Mouse (Mus musculus) heart, adult 2 months (tissue): ENCODE measurements around the gene Grcc10.

ENCODE experiments used
- CTCF ChIP-seq: fragments of 200-600 bp; IDR thresholded peaks from 2 replicates; pipeline ENCODE4 v1.8.1; 2022; ENCODE audit warnings: antibody characterized with exemption, mild to moderate bottlenecking, moderate library complexity
- EP300 ChIP-seq: fragments of 200-500 bp; IDR thresholded peaks from 2 replicates; pipeline ENCODE4 v1.6.1; 2011; ENCODE audit warnings: low read depth, low read length, control low read depth; ENCODE audit not compliant: insufficient read depth

DNA sequence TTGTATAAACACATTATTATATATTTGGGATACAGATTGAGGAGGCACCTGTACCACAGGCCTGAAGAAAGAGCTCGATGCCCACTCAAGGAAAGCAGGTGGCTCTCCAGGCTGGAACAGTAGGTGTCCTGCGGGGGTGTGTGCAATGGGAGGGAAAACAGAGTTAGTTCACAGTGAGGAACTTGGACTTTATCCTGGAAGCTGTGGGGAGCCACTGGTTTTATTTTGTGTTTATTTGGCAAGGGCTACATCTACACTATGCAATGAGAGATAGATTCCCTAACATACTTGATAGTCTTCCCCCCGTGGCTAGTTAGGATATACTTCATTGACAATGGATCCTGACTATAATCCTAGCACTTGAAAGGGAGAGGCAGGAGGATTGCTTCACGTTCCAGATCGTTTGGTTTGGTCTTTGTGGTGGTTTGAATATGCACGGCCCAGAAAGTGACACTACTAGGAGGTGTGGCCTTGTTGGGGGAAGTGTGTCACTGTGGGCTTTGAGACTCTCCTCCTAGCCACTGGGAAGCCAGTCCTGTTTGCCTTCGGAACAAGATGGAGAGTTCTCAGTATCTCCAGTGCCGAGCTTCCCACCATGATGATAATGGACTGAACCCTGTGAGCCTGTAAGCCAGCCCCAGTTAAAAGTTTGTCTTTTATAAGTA lies 45.7 kb upstream of the Grcc10 start:
- no peak for TF ChIP-seq CTCF
- TF ChIP-seq EP300, result no peak
